ENCODE assay signal across 9 mouse cellular contexts in genomic region chr4:81726761-81727723, GRCm38 (mm10).
DNase-seq lines count a peak whose midpoint lies in the region; ATAC-seq lines count a peak whose summit lies in the region.
"Had no signal": no experiment of that assay in that cellular context is flagged by ENCODE, and none has a peak within 500 bp of the region (broad histone marks: within the 10 kb centered on the region; RNA-seq: fewer than 3 reads in every experiment).

No protein-coding gene starts in this region.

- H3K27ac ChIP-seq in forebrain, embryonic 15.5 days (replicated peaks) = peak overlapping the region; percentile 86
- H3K27ac ChIP-seq in stomach, embryonic 15.5 days = peak overlapping the region; percentile 74
- H3K27ac ChIP-seq: kidney, postnatal 0 days had no signal

- no peaks in the 10 kb centered on the region for H3K27me3 ChIP-seq in forebrain, embryonic 15.5 days
- no peaks in the 10 kb centered on the region for H3K27me3 ChIP-seq in stomach, embryonic 15.5 days (replicated peaks)

- H3K36me3 ChIP-seq in forebrain, embryonic 15.5 days = no peaks in the 10 kb centered on the region
- H3K36me3 ChIP-seq in stomach, embryonic 15.5 days = no peaks in the 10 kb centered on the region

- H3K4me2 ChIP-seq in forebrain, embryonic 15.5 days (replicated peaks) = peak overlapping the region; percentile 39
- H3K4me2 ChIP-seq in stomach, embryonic 15.5 days = no peak overlapping the region

- no peaks in the 10 kb centered on the region for H3K9me3 ChIP-seq in forebrain, embryonic 15.5 days
- H3K9me3 ChIP-seq in stomach, embryonic 15.5 days = no peaks in the 10 kb centered on the region

- ATAC-seq in forebrain, embryonic 15.5 days (replicated peaks) = peak; percentile 90
- ATAC-seq in stomach, embryonic 15.5 days (ENCODE audit: insufficient read depth, low FRiP score, low read depth) = no peak

- intact Hi-C loops in left cerebral cortex, postnatal 25 days (cut with DNase I) = no loop called here

- peak overlapping the region; percentile 10 for H3K9ac ChIP-seq in forebrain, embryonic 15.5 days (replicated peaks)
- no peak overlapping the region for H3K9ac ChIP-seq in stomach, embryonic 15.5 days

- WGBS in forebrain, embryonic 15.5 days = 10% methylated on average over 16 of the region's 16 CpGs
- 69% methylated on average over 16 of the region's 16 CpGs for WGBS in stomach, embryonic 15.5 days

- peaks cover 25% of the 10 kb centered on the region for H3K4me1 ChIP-seq in forebrain, embryonic 15.5 days
- H3K4me1 ChIP-seq in stomach, embryonic 15.5 days = peaks cover 7% of the 10 kb centered on the region; the same call in 1 of the 2 replicates

- H3K4me3 ChIP-seq in forebrain, embryonic 15.5 days = no peak overlapping the region
- no peak overlapping the region for H3K4me3 ChIP-seq in stomach, embryonic 15.5 days (replicated peaks)

- DNase-seq in embryo, embryonic 10.5 days (ENCODE audit: low spot score) = peak; percentile 8
- DNase-seq in embryo, embryonic 10 days (ENCODE audit: low spot score) = no peak
- DNase-seq in brain, adult 2 months (ENCODE audit: low read depth, low spot score) = peak; percentile 95
- DNase-seq in left cerebral cortex, postnatal 25 days (ENCODE audit: low spot score in 2 of 2) = peak; percentile 8 to 15
- no peak for DNase-seq in thymus, postnatal 10 days (ENCODE audit: low spot score in 2 of 2)
- no peak for DNase-seq in spleen, postnatal 4 days (ENCODE audit: low spot score in 2 of 2)

Comparison
In these comparisons a context has a peak if more than half of its experiments do, and no peak if none do; other contexts are left out.
1. DNase-seq: peak in embryo, embryonic 10.5 days (single experiment), brain, adult 2 months (single experiment) and left cerebral cortex, postnatal 25 days (2 of 2); none in embryo, embryonic 10 days (single experiment), thymus, postnatal 10 days (0 of 2) and spleen, postnatal 4 days (0 of 2).